ENCODE assay signal across 10 mouse cellular contexts in the genomic region with DNA sequence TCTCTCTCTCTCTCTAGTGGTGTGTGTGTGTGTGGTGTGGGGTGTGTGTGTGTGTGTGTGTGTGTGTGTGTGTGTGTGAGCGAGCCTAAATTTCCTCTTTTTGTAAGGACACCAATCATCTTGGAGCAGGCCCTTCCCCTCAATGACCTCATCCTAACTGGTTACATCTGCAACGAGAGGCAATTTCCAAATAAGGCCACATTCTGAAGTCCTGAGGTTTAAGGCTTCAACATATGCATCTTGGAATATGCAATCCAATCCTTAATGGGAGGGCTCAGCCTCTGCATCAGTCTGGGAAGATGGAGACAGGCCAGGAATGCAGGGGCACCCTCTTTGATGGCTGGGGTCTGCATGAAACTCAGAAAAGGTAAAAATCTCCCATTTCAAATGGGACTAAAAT. TPM values are rescaled to one million over a fixed set of nuclear protein-coding genes. Genes with fewer than 3 reads are reported as not detected.
A peak's percentile ranks its signal among the peaks of the same experiment; 100 is the strongest.
DNase-seq lines count a peak whose midpoint lies in the region; ATAC-seq and TF ChIP-seq lines count a peak whose summit lies in the region.
"Had no signal": no experiment of that assay in that cellular context is flagged by ENCODE, and none has a peak within 500 bp of the region (broad histone marks: within the 10 kb centered on the region; RNA-seq: fewer than 3 reads in every experiment).

No protein-coding gene starts in this region.

- 23% methylated on average over 2 of the region's 2 CpGs for WGBS in kidney, embryonic 14.5 days
- WGBS in heart, postnatal 0 days = 5% methylated on average over 2 of the region's 2 CpGs
- WGBS in liver, embryonic 16.5 days (ENCODE audit: insufficient replicate concordance) = 33% methylated on average over 2 of the region's 2 CpGs
- 17% methylated on average over 2 of the region's 2 CpGs for WGBS in stomach, embryonic 15.5 days

- no peak for DNase-seq in kidney, adult 18-20 months
- peak; percentile 80 for DNase-seq in embryo, embryonic 10 days (ENCODE audit: low spot score)
- DNase-seq in heart, postnatal 0 days (ENCODE audit: low spot score) = peak; percentile 71
- DNase-seq in left cerebral cortex, postnatal 36 days (ENCODE audit: low spot score in 2 of 2) = no peak

- H3K4me1 ChIP-seq in kidney, embryonic 14.5 days (ENCODE audit: control insufficient read depth, insufficient read depth, low read length) = peaks cover 37% of the 10 kb centered on the region
- H3K4me1 ChIP-seq in heart, postnatal 0 days (ENCODE audit: control insufficient read depth, insufficient read depth) = peaks cover 67% of the 10 kb centered on the region
- no peaks in the 10 kb centered on the region; the same call in 1 of the 2 replicates for H3K4me1 ChIP-seq in liver, embryonic 16.5 days (ENCODE audit: control insufficient read depth, low read depth, low read length)
- H3K4me1 ChIP-seq in stomach, embryonic 15.5 days = peaks cover 45% of the 10 kb centered on the region

- H3K9ac ChIP-seq in kidney, embryonic 14.5 days (ENCODE audit: low read depth, low read length) = no peak overlapping the region
- no peak overlapping the region for H3K9ac ChIP-seq in heart, postnatal 0 days (replicated peaks; ENCODE audit: low read depth, low read length)
- H3K9ac ChIP-seq in liver, embryonic 16.5 days (ENCODE audit: low read depth, low read length) = no peak overlapping the region
- H3K9ac ChIP-seq in stomach, embryonic 15.5 days = no peak overlapping the region

- H3K36me3 ChIP-seq in kidney, embryonic 14.5 days (ENCODE audit: control insufficient read depth, insufficient read depth, low read length) = no peaks in the 10 kb centered on the region
- H3K36me3 ChIP-seq in heart, postnatal 0 days (replicated peaks; ENCODE audit: control insufficient read depth, insufficient read depth, low read length) = no peaks in the 10 kb centered on the region
- no peaks in the 10 kb centered on the region for H3K36me3 ChIP-seq in liver, embryonic 16.5 days (ENCODE audit: control insufficient read depth, insufficient read depth)
- H3K36me3 ChIP-seq in stomach, embryonic 15.5 days = no peaks in the 10 kb centered on the region
- H3K36me3 ChIP-seq: G1E had no signal

- H3K4me3 ChIP-seq in kidney, embryonic 14.5 days (ENCODE audit: low read length) = no peak overlapping the region
- H3K4me3 ChIP-seq in heart, postnatal 0 days (ENCODE audit: low read depth, low read length) = no peak overlapping the region
- no peak overlapping the region for H3K4me3 ChIP-seq in liver, embryonic 16.5 days (ENCODE audit: low read depth, low read length)
- no peak overlapping the region for H3K4me3 ChIP-seq in stomach, embryonic 15.5 days (replicated peaks)

- no peak for TF ChIP-seq EP300 in heart, postnatal 0 days (IDR thresholded peaks at IDR 0.05; ENCODE audit: low read depth)

- peak; percentile 68 for ATAC-seq in kidney, embryonic 14.5 days (ENCODE audit: low FRiP score, low TSS enrichment)
- ATAC-seq in heart, postnatal 0 days (ENCODE audit: insufficient read depth, low read depth) = peak; percentile 4; the same call in 1 of the 2 replicates
- ATAC-seq in liver, embryonic 16.5 days (ENCODE audit: low read depth) = peak; percentile 62
- peak; percentile 71; the same call in 1 of the 2 replicates for ATAC-seq in stomach, embryonic 15.5 days (ENCODE audit: insufficient read depth, low FRiP score, low read depth)
- ATAC-seq in inflammation-experienced regulatory T-cells, adult 6 months = no peak

- peak overlapping the region; percentile 93 for H3K27ac ChIP-seq in kidney, embryonic 14.5 days (ENCODE audit: low read depth, low read length)
- H3K27ac ChIP-seq in heart, postnatal 0 days (ENCODE audit: low read depth) = peak overlapping the region; percentile 97
- H3K27ac ChIP-seq in liver, embryonic 16.5 days (ENCODE audit: low read length) = peak overlapping the region; percentile 44; the same call in 1 of the 2 replicates
- H3K27ac ChIP-seq in stomach, embryonic 15.5 days = peak overlapping the region; percentile 96

- no peak overlapping the region for H3K4me2 ChIP-seq in kidney, embryonic 14.5 days (replicated peaks; ENCODE audit: low read depth, low read length)
- H3K4me2 ChIP-seq in heart, postnatal 0 days (ENCODE audit: low read depth, low read length) = no peak overlapping the region
- no peak overlapping the region for H3K4me2 ChIP-seq in liver, embryonic 16.5 days (ENCODE audit: low read depth, low read length)
- H3K4me2 ChIP-seq in stomach, embryonic 15.5 days = no peak overlapping the region

- intact Hi-C loops in left cerebral cortex, postnatal 36 days (cut with DNase I) = no loop called here

- no peaks in the 10 kb centered on the region for H3K9me3 ChIP-seq in kidney, embryonic 14.5 days (ENCODE audit: control insufficient read depth, low read length)
- no peaks in the 10 kb centered on the region for H3K9me3 ChIP-seq in heart, postnatal 0 days (replicated peaks; ENCODE audit: control insufficient read depth, low read length)
- H3K9me3 ChIP-seq in liver, embryonic 16.5 days (replicated peaks; ENCODE audit: control insufficient read depth, low read length) = no peaks in the 10 kb centered on the region
- H3K9me3 ChIP-seq in stomach, embryonic 15.5 days = no peaks in the 10 kb centered on the region
- H3K9me3 ChIP-seq: G1E had no signal

- TF ChIP-seq CTCF in heart, postnatal 0 days (IDR thresholded peaks at IDR 0.05; ENCODE audit: low read depth) = no peak

- H3K27me3 ChIP-seq in kidney, embryonic 14.5 days (ENCODE audit: control insufficient read depth, insufficient read depth, low read length) = no peaks in the 10 kb centered on the region
- no peaks in the 10 kb centered on the region for H3K27me3 ChIP-seq in heart, postnatal 0 days (ENCODE audit: control insufficient read depth, insufficient read depth, low read length)
- no peaks in the 10 kb centered on the region for H3K27me3 ChIP-seq in liver, embryonic 16.5 days (ENCODE audit: control insufficient read depth, insufficient read depth, low read depth, low read length)
- no peaks in the 10 kb centered on the region for H3K27me3 ChIP-seq in stomach, embryonic 15.5 days (replicated peaks)

RNA-seq across cellular contexts. Expression of a gene that starts 2.6 kb away (rescaled TPM):
- 92.8 and 124 TPM in 2 replicates for polyA plus RNA-seq in kidney, embryonic 14.5 days (2014; fragmentation: Nextera tagmentation; extraction: Ambion mirVana)
- 20.8 and 84.4 TPM in 2 replicates for total RNA-seq in heart, postnatal 0 days (2014; rRNA removed; ENCODE audit: low replicate concordance)
- polyA plus RNA-seq in heart, postnatal 0 days (2015; fragmentation: Nextera tagmentation; extraction: Ambion mirVana) = 47.7 and 53.1 TPM in 2 replicates
- polyA plus RNA-seq in liver, embryonic 16.5 days (2015; fragmentation: Nextera tagmentation; extraction: Ambion mirVana) = 21.6 and 26.2 TPM in 2 replicates
- 196 and 211 TPM in 2 replicates for polyA plus RNA-seq in stomach, embryonic 15.5 days (2015; fragmentation: Nextera tagmentation; extraction: Ambion mirVana)
- total RNA-seq in left cerebral cortex, postnatal 36 days (2021) = 1 to 10 TPM; 8.1 to 8.7 TPM
- polyA plus RNA-seq in inflammation-experienced regulatory T-cells, adult 6 months (2017; shearing (Covaris generic)) = 1,000 to 10,000 TPM; 1,183 to 1,943 (median 1,210) TPM

RNA-seq across cellular contexts. Expression of a gene that starts 16.4 kb away (rescaled TPM):
- 3.1 and 3.7 TPM in 2 replicates for polyA plus RNA-seq in kidney, embryonic 14.5 days (2014; fragmentation: Nextera tagmentation; extraction: Ambion mirVana)
- total RNA-seq in heart, postnatal 0 days (2014; rRNA removed; ENCODE audit: low replicate concordance) = not detected in 2 replicates
- 8.9 and 9.9 TPM in 2 replicates for polyA plus RNA-seq in heart, postnatal 0 days (2015; fragmentation: Nextera tagmentation; extraction: Ambion mirVana)
- polyA plus RNA-seq in liver, embryonic 16.5 days (2015; fragmentation: Nextera tagmentation; extraction: Ambion mirVana) = 17.8 and 41.4 TPM in 2 replicates
- 10.4 and 13.3 TPM in 2 replicates for polyA plus RNA-seq in stomach, embryonic 15.5 days (2015; fragmentation: Nextera tagmentation; extraction: Ambion mirVana)
- under 1 TPM in 1 of 2 experiments, not detected in 1; 0.69 TPM for total RNA-seq in left cerebral cortex, postnatal 36 days (2021)
- not detected for polyA plus RNA-seq in inflammation-experienced regulatory T-cells, adult 6 months (2017; shearing (Covaris generic))

RNA-seq across cellular contexts. Expression of a gene that starts 23.4 kb away (rescaled TPM):
- not detected in 2 replicates for polyA plus RNA-seq in kidney, embryonic 14.5 days (2014; fragmentation: Nextera tagmentation; extraction: Ambion mirVana)
- total RNA-seq in heart, postnatal 0 days (2014; rRNA removed; ENCODE audit: low replicate concordance) = 18.0 TPM in 1 of 2 replicates, not detected in the other
- polyA plus RNA-seq in heart, postnatal 0 days (2015; fragmentation: Nextera tagmentation; extraction: Ambion mirVana) = 0.10 TPM in 1 of 2 replicates, not detected in the other
- polyA plus RNA-seq in liver, embryonic 16.5 days (2015; fragmentation: Nextera tagmentation; extraction: Ambion mirVana) = 0.14 TPM in 1 of 2 replicates, not detected in the other
- 13.2 and 19.6 TPM in 2 replicates for polyA plus RNA-seq in stomach, embryonic 15.5 days (2015; fragmentation: Nextera tagmentation; extraction: Ambion mirVana)
- not detected for total RNA-seq in left cerebral cortex, postnatal 36 days (2021)
- polyA plus RNA-seq in inflammation-experienced regulatory T-cells, adult 6 months (2017; shearing (Covaris generic)) = not detected
- total RNA-seq: hematopoietic stem cell, adult 5-6 weeks had no signal
- polyA plus RNA-seq: G1E had no signal

RNA-seq across cellular contexts. Expression of a gene that starts 40.6 kb away (rescaled TPM):
- 3.2 and 3.5 TPM in 2 replicates for polyA plus RNA-seq in kidney, embryonic 14.5 days (2014; fragmentation: Nextera tagmentation; extraction: Ambion mirVana)
- 0.73 and 11.0 TPM in 2 replicates for total RNA-seq in heart, postnatal 0 days (2014; rRNA removed; ENCODE audit: low replicate concordance)
- polyA plus RNA-seq in heart, postnatal 0 days (2015; fragmentation: Nextera tagmentation; extraction: Ambion mirVana) = 2.5 and 3.2 TPM in 2 replicates
- 13.0 and 31.5 TPM in 2 replicates for polyA plus RNA-seq in liver, embryonic 16.5 days (2015; fragmentation: Nextera tagmentation; extraction: Ambion mirVana)
- 4.6 and 11.8 TPM in 2 replicates for polyA plus RNA-seq in stomach, embryonic 15.5 days (2015; fragmentation: Nextera tagmentation; extraction: Ambion mirVana)
- not detected for total RNA-seq in left cerebral cortex, postnatal 36 days (2021)
- 1 to 10 TPM; 2.5 to 3.8 (median 2.8) TPM for polyA plus RNA-seq in inflammation-experienced regulatory T-cells, adult 6 months (2017; shearing (Covaris generic))
- total RNA-seq: G1E had no signal
- polyA plus RNA-seq: G1E had no signal

Comparison
In these comparisons a context has a peak if more than half of its experiments do, and no peak if none do; other contexts are left out.
1. H3K27ac ChIP-seq: peak in every context shown above with its lines; median percentile 97 in heart, postnatal 0 days; 96 in stomach, embryonic 15.5 days; 93 in kidney, embryonic 14.5 days; 44 in liver, embryonic 16.5 days.
2. DNase-seq: peak in embryo, embryonic 10 days (single experiment) and heart, postnatal 0 days (single experiment); none in kidney, adult 18-20 months (single experiment) and left cerebral cortex, postnatal 36 days (0 of 2).
3. RNA of a gene that starts 23.4 kb away (polyA plus RNA-seq): 13.2 to 19.6 TPM in stomach, embryonic 15.5 days; not detected in kidney, embryonic 14.5 days, 0.14 TPM in liver, embryonic 16.5 days, 0.10 TPM in heart, postnatal 0 days and not detected in inflammation-experienced regulatory T-cells, adult 6 months; every median in the first group is over 10 times any median in the second.